Mouse (Mus musculus) forebrain, embryonic 13.5 days (tissue): ENCODE data around the gene Olfr382. TPM values are rescaled to one million over a fixed set of nuclear protein-coding genes. Genes with fewer than 3 reads are reported as not detected.
"Not testable (repeated sequence)": the region's sequence is repeated elsewhere in the genome, so short reads cannot be mapped to it uniquely, and the experiment has no call there.

Experiments used
- ATAC-seq: fragments of 200-750 bp; cut with Nextera tagmentation; 2 replicates; pipeline ENCODE4 v1.8.0; 2017
- H3K27ac ChIP-seq: fragments of 300-500 bp; sonication (generic); 2 replicates; pipeline ENCODE4 v1.5.1; 2015; ENCODE audit warnings: inconsistent platforms, mild to moderate bottlenecking, moderate library complexity
- H3K27me3 ChIP-seq: fragments of 300-500 bp; sonication (generic); 2 replicates; pipeline ENCODE4 v1.6.1; 2015; ENCODE audit warnings: mild to moderate bottlenecking, inconsistent platforms
- H3K36me3 ChIP-seq: fragments of 300-500 bp; sonication (generic); 2 replicates; pipeline ENCODE4 v1.6.1; 2015; ENCODE audit warnings: mild to moderate bottlenecking, inconsistent platforms; ENCODE audit not compliant: poor library complexity, severe bottlenecking
- H3K4me1 ChIP-seq: fragments of 300-500 bp; sonication (generic); 2 replicates; pipeline ENCODE4 v1.6.1; 2015; ENCODE audit warnings: inconsistent platforms
- H3K4me2 ChIP-seq: fragments of 300-500 bp; sonication (generic); 2 replicates; pipeline ENCODE4 v1.6.1; 2015; ENCODE audit warnings: inconsistent platforms, mild to moderate bottlenecking, moderate library complexity
- H3K4me3 ChIP-seq: fragments of 300-500 bp; sonication (generic); 2 replicates; pipeline ENCODE4 v1.5.1; 2015; ENCODE audit warnings: mild to moderate bottlenecking, inconsistent platforms
- H3K9ac ChIP-seq: fragments of 300-500 bp; sonication (generic); 2 replicates; pipeline ENCODE4 v1.6.1; 2015; ENCODE audit warnings: mild to moderate bottlenecking, inconsistent platforms
- H3K9me3 ChIP-seq: fragments of 300-500 bp; sonication (generic); replicated peaks from 2 replicates; pipeline ENCODE4 v1.6.1; 2016; ENCODE audit warnings: inconsistent platforms
- WGBS: fragments of 180-500 bp; shearing (Covaris S2); methylation state at CpG from one replicate; pipeline ENCODE4 v1.1.7; 2015; 5-methylcytosine and 5-hydroxymethylcytosine counted together
- polyA plus RNA-seq: library from polyadenylated mRNA; unstranded; fragments of >200 nt; fragmentation: Nextera tagmentation; extraction: Ambion mirVana; gene quantifications from 2 replicates; pipeline ENCODE4 v1.2.1, GENCODE M21; 2015

Olfr382 gene
- polyA plus RNA-seq = not detected in 2 replicates

DNA sequence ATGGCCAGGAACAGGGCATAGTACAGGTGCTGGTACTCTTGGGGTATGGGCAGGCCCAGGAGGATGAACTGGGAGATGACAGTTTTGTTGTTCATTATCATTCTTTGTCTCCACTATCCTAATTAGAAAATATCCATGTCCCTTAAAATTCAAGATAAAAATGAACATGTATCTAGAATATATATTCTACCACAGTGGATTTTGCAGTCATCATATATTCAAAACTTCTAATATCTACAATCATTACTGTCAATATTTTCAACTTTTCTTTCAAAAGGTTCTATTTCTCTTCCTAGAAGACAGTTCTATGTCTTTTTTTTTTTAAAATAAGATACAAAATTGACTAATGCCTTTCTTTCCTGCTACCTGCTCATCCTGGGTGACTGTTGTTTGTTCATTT, at the start of gene Olfr382:
TSS of gene Olfr382 (minus strand) at position 101 of the 400 bp plus-strand sequence.
- Histone ChIP-seq H3K27me3 (no peaks in the 10 kb centered on the region), H3K4me1 (no peaks in the 10 kb centered on the region), H3K27ac (no peak within 1 kb of the TSS), H3K4me2 (no peak within 1 kb of the TSS), H3K9me3 (peaks cover 22% of the 10 kb centered on the region), H3K36me3 (no peaks in the 10 kb centered on the region), H3K4me3 (no peak within 1 kb of the TSS), H3K9ac (no peak within 1 kb of the TSS)
- no peak for ATAC-seq

DNA sequence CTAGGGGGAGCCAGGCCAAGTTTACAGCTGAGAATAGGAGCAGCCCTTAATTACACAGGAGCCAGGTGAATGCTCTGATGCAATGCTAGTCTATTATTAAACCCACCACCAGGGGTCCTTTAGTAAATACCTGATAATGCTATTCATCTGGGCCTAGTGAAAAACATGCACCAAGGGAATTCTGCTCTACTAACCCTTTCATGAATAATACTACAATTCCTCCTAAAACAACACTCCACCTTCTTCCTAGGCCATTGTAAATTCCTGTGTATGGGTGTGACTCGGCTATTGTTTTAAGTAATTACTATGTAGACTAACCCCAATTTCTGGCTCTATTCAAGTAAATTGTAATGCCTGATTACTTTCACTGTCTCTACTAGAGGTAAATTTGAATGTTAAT, 12.0 kb upstream of the Olfr382 start:
- not testable (repeated sequence) for ATAC-seq, H3K4me2 ChIP-seq, H3K27me3 ChIP-seq, H3K9ac ChIP-seq, H3K36me3 ChIP-seq, H3K27ac ChIP-seq, H3K4me3 ChIP-seq, H3K4me1 ChIP-seq
- WGBS = 87% methylated on average over 1 of the region's 1 CpGs
- H3K9me3 ChIP-seq = peaks cover 14% of the 10 kb centered on the region; the same call in 1 of the 2 replicates

DNA sequence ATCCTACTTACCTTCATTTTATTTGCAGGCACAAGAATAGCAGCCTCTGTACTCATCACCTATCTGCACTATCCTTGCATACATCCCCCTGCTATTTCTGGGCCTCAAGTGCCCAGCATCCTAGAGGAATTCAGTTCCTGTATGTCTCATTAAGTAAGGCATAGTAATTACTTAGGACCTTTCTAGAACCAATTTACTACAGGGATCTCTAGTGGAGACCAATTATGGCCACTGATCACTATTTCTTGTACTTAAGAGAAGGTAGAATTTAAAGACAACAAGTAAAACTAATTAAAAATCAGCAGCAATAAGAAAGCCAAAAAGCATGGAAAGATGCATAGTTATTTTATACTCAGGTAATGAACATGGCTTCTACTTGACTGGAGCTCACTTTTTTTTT, 25.5 kb downstream of the Olfr382 start, which contains the start of gene Olfr381:
TSS of gene Olfr381 (minus strand) at position 101 of the 400 bp plus-strand sequence.
- no peak within 1 kb of the TSS for H3K9ac ChIP-seq
- H3K36me3 ChIP-seq = no peaks in the 10 kb centered on the region
- no peaks in the 10 kb centered on the region for H3K4me1 ChIP-seq
- H3K27me3 ChIP-seq = no peaks in the 10 kb centered on the region
- no peak within 1 kb of the TSS for H3K4me3 ChIP-seq
- H3K4me2 ChIP-seq = no peak within 1 kb of the TSS
- peaks cover 2% of the 10 kb centered on the region; the same call in 1 of the 2 replicates for H3K9me3 ChIP-seq
- ATAC-seq = no peak
- H3K27ac ChIP-seq = no peak within 1 kb of the TSS

Other genes with a start within 250 kb of the Olfr382 start
- 0.04 TPM in 2 replicates for gene Trpv3, start 249.8 kb downstream of the Olfr382 start, polyA plus RNA-seq
- not detected in 2 replicates for gene Aspa, start 187.6 kb downstream of the Olfr382 start, polyA plus RNA-seq
- gene Gm49340, start 187.5 kb downstream of the Olfr382 start, polyA plus RNA-seq = not detected in 2 replicates
- not detected in 2 replicates for gene Spata22, start 187.5 kb downstream of the Olfr382 start, polyA plus RNA-seq
- gene Olfr20, start 166.4 kb downstream of the Olfr382 start, polyA plus RNA-seq = not detected in 2 replicates
- gene Olfr376, start 146.0 kb downstream of the Olfr382 start, polyA plus RNA-seq = not detected in 2 replicates
- not detected in 2 replicates for gene Olfr1, start 117.6 kb downstream of the Olfr382 start, polyA plus RNA-seq
- gene Olfr378, start 88.7 kb downstream of the Olfr382 start, polyA plus RNA-seq = not detected in 2 replicates
- gene Olfr380, start 59.7 kb downstream of the Olfr382 start, polyA plus RNA-seq = not detected in 2 replicates
- not detected in 2 replicates for gene Olfr381, start 25.6 kb downstream of the Olfr382 start, polyA plus RNA-seq
- not detected in 2 replicates for gene Olfr385, start 75.8 kb upstream of the Olfr382 start, polyA plus RNA-seq
- not detected in 2 replicates for gene Olfr384, start 81.4 kb upstream of the Olfr382 start, polyA plus RNA-seq
- gene Zfp735, start 171.6 kb upstream of the Olfr382 start, polyA plus RNA-seq = not detected in 2 replicates